Mouse (Mus musculus) kidney, embryonic 14.5 days (tissue): ENCODE measurements around the gene P2rx5. TPM values are rescaled to one million over a fixed set of nuclear protein-coding genes. Genes with fewer than 3 reads are reported as not detected.

Experiments used
- polyA plus RNA-seq: library from polyadenylated mRNA; unstranded; fragments of >200 nt; fragmentation: Nextera tagmentation; extraction: Ambion mirVana; gene quantifications from 2 replicates; pipeline ENCODE4 v1.2.1, GENCODE M21; 2014

Gene P2rx5
- polyA plus RNA-seq, 1 experiment from 2014 or later, result 0.34 TPM

Other genes with a start within 250 kb of the P2rx5 start
- 1.3 and 2.2 TPM in 2 replicates for gene Atp2a3, start 199.3 kb upstream of the P2rx5 start, polyA plus RNA-seq
- gene P2rx1, start 161.3 kb upstream of the P2rx5 start, polyA plus RNA-seq, result 0.61 and 0.76 TPM in 2 replicates
- 2.2 and 2.8 TPM in 2 replicates for gene Camkk1, start 141.4 kb upstream of the P2rx5 start, polyA plus RNA-seq
- gene Ncbp3, start 112.6 kb upstream of the P2rx5 start, polyA plus RNA-seq, result 8.7 and 12.9 TPM in 2 replicates
- gene Itgae, start 69.8 kb upstream of the P2rx5 start, polyA plus RNA-seq, result 0.20 and 0.24 TPM in 2 replicates
- gene Haspin, start 22.1 kb upstream of the P2rx5 start, polyA plus RNA-seq, result 14.5 and 19.5 TPM in 2 replicates
- 134 and 156 TPM in 2 replicates for gene Emc6, start 16.6 kb downstream of the P2rx5 start, polyA plus RNA-seq
- 195 and 209 TPM in 2 replicates for gene Tax1bp3, start 16.7 kb downstream of the P2rx5 start, polyA plus RNA-seq
- 15.3 and 19.5 TPM in 2 replicates for gene Ctns, start 38.6 kb downstream of the P2rx5 start, polyA plus RNA-seq
- 0.77 and 1.1 TPM in 2 replicates for gene Shpk, start 39.0 kb downstream of the P2rx5 start, polyA plus RNA-seq
- gene Trpv1, start 73.9 kb downstream of the P2rx5 start, polyA plus RNA-seq, result not detected in 2 replicates
- gene Trpv3, start 107.0 kb downstream of the P2rx5 start, polyA plus RNA-seq, result 0.14 and 0.15 TPM in 2 replicates
- gene Aspa, start 169.2 kb downstream of the P2rx5 start, polyA plus RNA-seq, result 4.5 and 6.3 TPM in 2 replicates
- not detected in 2 replicates for gene Gm49340, start 169.3 kb downstream of the P2rx5 start, polyA plus RNA-seq
- 0.16 TPM in 1 of 2 replicates, not detected in the other for gene Spata22, start 169.3 kb downstream of the P2rx5 start, polyA plus RNA-seq
- gene Olfr20, start 190.4 kb downstream of the P2rx5 start, polyA plus RNA-seq, result not detected in 2 replicates
- not detected in 2 replicates for gene Olfr376, start 210.8 kb downstream of the P2rx5 start, polyA plus RNA-seq
- not detected in 2 replicates for gene Olfr1, start 239.2 kb downstream of the P2rx5 start, polyA plus RNA-seq